11 mouse cellular contexts compared by ENCODE assay signal in genomic region chr8:111218107-111218506, GRCm38 (mm10). TPM values are rescaled to one million over a fixed set of nuclear protein-coding genes. Genes with fewer than 3 reads are reported as not detected.
DNase-seq lines count a peak whose midpoint lies in the region; ATAC-seq and TF ChIP-seq lines count a peak whose summit lies in the region.
"Had no signal": no experiment of that assay in that cellular context is flagged by ENCODE, and none has a peak within 500 bp of the region (broad histone marks: within the 10 kb centered on the region; RNA-seq: fewer than 3 reads in every experiment).

No protein-coding gene starts in this region.

- H3K9ac ChIP-seq in liver, embryonic 14.5 days (replicated peaks), result no peak overlapping the region
- H3K9ac ChIP-seq: embryonic facial prominence, embryonic 13.5 days; heart, embryonic 15.5 days; limb, embryonic 12.5 days had no signal

- peak; percentile 95 for DNase-seq in brain, adult 2 months (ENCODE audit: low read depth, low spot score)
- peak; percentile 53 to 73 for DNase-seq in cerebellum, adult 2 months
- peak; percentile 80 to 84 for DNase-seq in layer of hippocampus, adult 2 months (ENCODE audit: low spot score in 2 of 2)
- no peak for DNase-seq in liver, embryonic 14.5 days (ENCODE audit: low read depth in 3 of 3, low spot score in 3 of 3)
- DNase-seq in ovary, postnatal 14 days (ENCODE audit: low spot score), result no peak
- no peak for DNase-seq in kidney, adult 18-20 months
- no peak for DNase-seq in ovary, adult 18-20 months (ENCODE audit: low spot score)

- ATAC-seq in liver, embryonic 14.5 days (ENCODE audit: insufficient read depth), result 0 out of 2 replicates have a peak, but pooled peaks have one; percentile 35
- ATAC-seq: Patski had no signal

- TF ChIP-seq CTCF in cerebellum, adult 2 months (IDR thresholded peaks at IDR 0.05; ENCODE audit: borderline replicate concordance, insufficient read depth, low read depth, low read length), result no peak
- no peak for TF ChIP-seq CTCF in layer of hippocampus, adult 2 months (conservative IDR thresholded peaks at IDR 0.05)
- no peak for TF ChIP-seq CTCF in liver, embryonic 14.5 days (IDR thresholded peaks at IDR 0.05; ENCODE audit: low read depth)

- peaks cover 6% of the 10 kb centered on the region for H3K4me1 ChIP-seq in cerebellum, adult 2 months (ENCODE audit: control insufficient read depth, insufficient read depth, low read length)
- peaks cover 0 to 4% of the 10 kb centered on the region in 2 experiments; a peak in 2 of 4 replicates for H3K4me1 ChIP-seq in liver, embryonic 14.5 days (replicated peaks; ENCODE audit: control insufficient read depth in 2 of 2, insufficient read depth in 2 of 2, low read length in 1 of 2)
- H3K4me1 ChIP-seq: embryonic facial prominence, embryonic 13.5 days; limb, embryonic 12.5 days had no signal

- no peaks in the 10 kb centered on the region for H3K36me3 ChIP-seq in liver, embryonic 14.5 days (replicated peaks; ENCODE audit: control insufficient read depth, insufficient read depth, low read depth)
- H3K36me3 ChIP-seq: embryonic facial prominence, embryonic 13.5 days; heart, embryonic 15.5 days; limb, embryonic 12.5 days had no signal

- TF ChIP-seq POLR2A in cerebellum, adult 2 months (IDR thresholded peaks at IDR 0.05; ENCODE audit: borderline replicate concordance, insufficient read depth, low read length), result no peak

- H3K4me3 ChIP-seq in cerebellum, adult 2 months (replicated peaks; ENCODE audit: insufficient read depth, low read depth, low read length), result no peak overlapping the region
- no peak overlapping the region for H3K4me3 ChIP-seq in layer of hippocampus, adult 2 months
- H3K4me3 ChIP-seq in liver, embryonic 14.5 days (ENCODE audit: insufficient read depth in 1 of 2, low read depth in 2 of 2, low read length in 2 of 2), result no peak overlapping the region
- H3K4me3 ChIP-seq: embryonic facial prominence, embryonic 13.5 days; heart, embryonic 15.5 days; limb, embryonic 12.5 days had no signal

- H3K4me2 ChIP-seq in liver, embryonic 14.5 days (ENCODE audit: low read depth), result no peak overlapping the region
- H3K4me2 ChIP-seq: embryonic facial prominence, embryonic 13.5 days; heart, embryonic 15.5 days; limb, embryonic 12.5 days had no signal

- no peaks in the 10 kb centered on the region for H3K27me3 ChIP-seq in cerebellum, adult 2 months (ENCODE audit: control insufficient read depth, insufficient read depth, low read length)
- H3K27me3 ChIP-seq in liver, embryonic 14.5 days (ENCODE audit: control insufficient read depth, insufficient read depth, low read length), result no peaks in the 10 kb centered on the region
- H3K27me3 ChIP-seq: embryonic facial prominence, embryonic 13.5 days; heart, embryonic 15.5 days; limb, embryonic 12.5 days; Patski had no signal

- no peaks in the 10 kb centered on the region for H3K9me3 ChIP-seq in liver, embryonic 14.5 days (ENCODE audit: control insufficient read depth, low read length)
- H3K9me3 ChIP-seq: embryonic facial prominence, embryonic 13.5 days; heart, embryonic 15.5 days; limb, embryonic 12.5 days had no signal

- no peak overlapping the region for H3K27ac ChIP-seq in cerebellum, adult 2 months (ENCODE audit: insufficient read depth, low read length)
- peak overlapping the region; percentile 50; the same call in 1 of the 2 replicates for H3K27ac ChIP-seq in layer of hippocampus, adult 2 months
- H3K27ac ChIP-seq in liver, embryonic 14.5 days, result no peak overlapping the region
- H3K27ac ChIP-seq: embryonic facial prominence, embryonic 13.5 days; heart, embryonic 15.5 days; limb, embryonic 12.5 days had no signal

- 0 out of 2 replicates have a peak, but pooled peaks have one; percentile 14 for TF ChIP-seq EP300 in liver, embryonic 14.5 days (IDR thresholded peaks at IDR 0.05; ENCODE audit: low read depth)

- WGBS in cerebellum, adult 2 months, result 15% methylated on average over 3 of the region's 3 CpGs
- 16% methylated on average over 3 of the region's 3 CpGs for WGBS in liver, embryonic 14.5 days (ENCODE audit: insufficient replicate concordance)

RNA-seq across cellular contexts. Expression of gene Glg1, which starts 40.9 kb away (rescaled TPM):
- polyA plus RNA-seq in cerebellum, adult 2 months (2012; rRNA removed), result 74.1 and 78.5 TPM in 2 replicates
- 100 to 1,000 TPM; 141 to 142 TPM for total RNA-seq in layer of hippocampus, adult 2 months (2021)
- 4.7 and 6.4 TPM in 2 replicates for polyA plus RNA-seq in liver, embryonic 14.5 days (2012; rRNA removed)
- polyA plus RNA-seq in liver, embryonic 14.5 days (2014; fragmentation: Nextera tagmentation; extraction: Ambion mirVana), result 15.3 and 16.6 TPM in 2 replicates

Comparison
In these comparisons a context has a peak if more than half of its experiments do, and no peak if none do; other contexts are left out.
1. DNase-seq: peak in brain, adult 2 months (single experiment), cerebellum, adult 2 months (2 of 2) and layer of hippocampus, adult 2 months (2 of 2); none in liver, embryonic 14.5 days (0 of 3), ovary, postnatal 14 days (single experiment), kidney, adult 18-20 months (single experiment) and ovary, adult 18-20 months (single experiment).